Mouse (Mus musculus) ovary, postnatal 10 days (tissue): Measurements from ENCODE around the gene Cldn6.

Source experiments
- DNase-seq: peaks from one replicate; pipeline ENCODE4 v3.0.0; 2022; ENCODE audit warnings: low spot score

Gene Cldn6

DNA sequence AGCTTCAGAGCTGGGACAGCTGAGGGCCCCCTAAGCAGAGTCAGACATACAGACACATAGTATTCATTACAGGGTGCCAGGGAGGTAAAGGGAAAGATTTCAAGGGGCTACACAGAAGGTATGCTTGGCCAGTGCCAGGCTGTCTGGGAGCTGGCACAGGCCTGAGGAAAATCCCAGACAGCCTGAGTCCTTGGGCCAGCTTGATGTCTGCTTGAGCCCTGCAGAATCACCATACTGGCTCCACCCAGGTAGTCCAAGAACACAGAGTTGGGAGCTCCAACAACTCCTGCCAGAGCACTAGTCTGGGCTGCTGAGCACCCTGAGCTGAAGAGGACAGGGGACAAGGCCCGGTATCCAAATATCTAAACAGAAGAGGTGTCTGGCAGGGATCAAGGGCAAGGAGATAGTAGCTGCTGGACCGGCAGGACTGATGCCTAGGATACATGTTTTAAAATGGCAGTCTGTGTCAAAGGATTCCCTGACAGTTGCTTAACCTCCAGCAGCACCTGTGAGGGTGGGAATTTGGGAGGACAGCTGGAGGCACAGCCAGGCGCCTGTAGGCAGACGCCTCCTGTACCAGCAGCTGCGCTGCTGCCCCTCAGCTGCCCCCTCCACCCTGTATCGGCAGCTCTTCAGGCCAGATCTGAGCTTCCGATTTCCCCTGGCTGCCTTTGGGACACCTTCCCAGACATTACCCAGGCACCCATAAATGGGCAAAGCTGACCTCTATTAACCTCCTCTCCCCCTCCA, 43.5 kb downstream of the Cldn6 start, which contains the start of gene 1520401A03Rik:
1520401A03Rik (minus strand) TSS at position 408 of the 750 bp plus-strand sequence.
- DNase-seq = no peak

- no peak for DNase-seq
Observed at GRCm38 (mm10) chr17:23725477-23725876, 46.4 kb downstream of the Cldn6 start.

DNA sequence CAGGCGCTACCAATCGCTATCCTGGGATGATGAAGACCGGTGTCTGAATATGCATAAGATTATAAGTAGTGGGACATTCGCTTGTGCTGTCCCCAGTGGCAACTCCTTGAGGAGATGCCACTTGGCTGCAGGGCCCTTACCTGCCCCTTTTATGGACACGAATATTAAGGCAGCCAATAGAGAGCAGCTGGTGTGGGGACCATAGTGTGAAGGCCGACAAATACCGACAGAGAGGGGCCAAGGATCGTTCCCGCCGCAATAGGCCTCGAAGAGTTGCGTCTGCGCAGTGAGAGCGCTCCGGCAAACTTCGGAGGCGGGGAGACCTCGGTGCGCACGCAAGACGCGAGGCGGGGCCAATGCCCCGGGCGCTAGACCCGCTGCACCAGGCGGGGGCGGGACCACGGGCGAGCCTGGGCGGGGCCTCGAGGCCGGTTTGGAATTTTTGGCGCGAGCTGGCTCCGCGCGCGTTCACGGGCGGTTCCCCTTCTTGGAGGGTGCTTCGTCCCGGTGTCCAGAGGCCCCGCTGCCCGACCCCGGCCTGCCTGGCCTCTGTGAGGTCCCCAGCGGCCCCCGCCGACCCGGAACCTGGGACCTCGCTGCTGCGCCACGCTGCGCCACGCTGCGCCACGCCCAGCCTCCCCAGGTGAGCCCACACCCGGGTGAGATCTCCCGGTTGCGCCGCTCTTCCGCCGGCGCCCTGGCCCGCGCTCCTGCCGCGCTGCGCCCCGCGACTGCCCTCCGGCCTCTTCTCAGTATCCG, 47.1 kb downstream of the Cldn6 start, which contains the start of gene Pkmyt1:
Pkmyt1 (plus strand) TSS at position 338 of the 759 bp plus-strand sequence.
- DNase-seq = peak; percentile 94

GRCm38 (mm10) chr17:23726758-23727142, 47.7 kb downstream of the Cldn6 start:
- peak; percentile 38 for DNase-seq

DNA sequence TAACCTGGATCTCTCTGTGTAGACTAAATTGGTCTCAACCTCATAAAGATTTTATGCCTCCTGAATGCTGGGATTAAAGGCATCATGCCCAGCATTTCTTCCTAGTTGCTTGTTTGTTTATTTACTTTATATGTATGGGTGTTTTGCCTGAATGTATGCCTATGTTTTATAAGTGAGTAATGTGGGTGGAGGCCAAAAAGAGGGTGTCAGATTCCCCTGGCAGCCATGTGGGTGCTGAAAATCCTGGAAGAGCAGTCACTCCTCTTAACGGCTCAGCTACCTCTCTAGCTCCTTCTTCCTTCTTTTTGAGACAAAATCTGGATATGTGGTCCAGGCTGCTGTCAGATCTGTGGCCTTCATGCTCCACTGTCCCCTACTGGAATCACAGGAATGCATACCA, 51.4 kb downstream of the Cldn6 start:
- no peak for DNase-seq
